Mouse (Mus musculus): ENCODE results near the gene Saal1. TPM values are rescaled to one million over a fixed set of nuclear protein-coding genes. Genes with fewer than 3 reads are reported as not detected.

Saal1 gene
- polyA plus RNA-seq, 1 experiment from 2014 or later: 24.3 TPM

DNA sequence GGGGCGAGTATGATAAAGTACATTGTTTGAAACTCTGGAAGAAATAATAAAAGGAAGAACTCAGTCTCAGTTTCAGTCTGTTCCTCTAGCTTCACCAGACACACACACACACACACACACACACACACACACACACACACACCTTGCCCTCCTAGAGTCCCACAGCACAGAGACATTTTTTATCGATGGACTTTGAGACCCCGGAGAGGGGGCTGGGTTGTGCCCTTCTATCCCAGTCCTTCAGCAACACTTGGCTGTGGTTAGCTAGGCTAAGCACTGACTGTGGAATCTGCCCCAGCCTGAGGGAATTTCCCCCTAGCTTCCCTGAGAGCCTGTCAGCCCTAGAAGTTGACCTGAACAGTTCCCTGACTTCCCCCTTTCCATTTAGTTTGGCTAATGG, 13.4 kb upstream of the Saal1 start:
- no peak for ATAC-seq (ENCODE audit: low FRiP score, low read depth)
- Histone ChIP-seq H3K4me3 (no peak overlapping the region), H3K9me3 (no peaks in the 10 kb centered on the region), H3K27ac (no peak overlapping the region), H3K27me3 (replicated peaks) (no peaks in the 10 kb centered on the region), H3K9ac (no peak overlapping the region), H3K4me2 (replicated peaks) (no peak overlapping the region), H3K36me3 (no peaks in the 10 kb centered on the region), H3K4me1 (no peaks in the 10 kb centered on the region)
- 90% methylated on average over 3 of the region's 3 CpGs for WGBS

DNA sequence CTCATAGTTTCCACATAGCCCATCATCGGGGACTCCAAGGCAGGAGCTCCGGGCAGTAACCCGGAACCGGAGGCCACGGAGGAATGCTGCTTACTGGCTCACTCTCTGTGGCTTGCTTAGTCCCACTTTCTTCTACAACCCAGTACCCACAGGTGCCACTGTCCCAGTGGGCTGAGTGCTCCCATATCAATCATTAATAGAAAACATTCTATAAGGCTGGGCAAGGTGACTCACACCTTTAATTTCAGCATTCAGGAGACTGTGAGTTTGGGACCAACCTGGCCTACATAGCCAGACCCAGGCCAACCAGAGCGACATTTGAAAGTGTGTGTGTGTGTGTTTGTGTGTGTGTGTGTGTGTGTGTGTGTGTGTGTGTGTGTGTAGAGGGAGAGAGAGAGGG, 12.9 kb upstream of the Saal1 start:
- no peaks in the 10 kb centered on the region for H3K4me1 ChIP-seq
- H3K9ac ChIP-seq: no peak overlapping the region
- ATAC-seq (ENCODE audit: low FRiP score, low read depth): no peak
- no peak overlapping the region for H3K27ac ChIP-seq
- no peaks in the 10 kb centered on the region for H3K36me3 ChIP-seq
- WGBS: 95% methylated on average over 6 of the region's 6 CpGs
- no peaks in the 10 kb centered on the region for H3K27me3 ChIP-seq (replicated peaks)
- no peak overlapping the region for H3K4me2 ChIP-seq (replicated peaks)
- no peak overlapping the region for H3K4me3 ChIP-seq
- H3K9me3 ChIP-seq: no peaks in the 10 kb centered on the region

DNA sequence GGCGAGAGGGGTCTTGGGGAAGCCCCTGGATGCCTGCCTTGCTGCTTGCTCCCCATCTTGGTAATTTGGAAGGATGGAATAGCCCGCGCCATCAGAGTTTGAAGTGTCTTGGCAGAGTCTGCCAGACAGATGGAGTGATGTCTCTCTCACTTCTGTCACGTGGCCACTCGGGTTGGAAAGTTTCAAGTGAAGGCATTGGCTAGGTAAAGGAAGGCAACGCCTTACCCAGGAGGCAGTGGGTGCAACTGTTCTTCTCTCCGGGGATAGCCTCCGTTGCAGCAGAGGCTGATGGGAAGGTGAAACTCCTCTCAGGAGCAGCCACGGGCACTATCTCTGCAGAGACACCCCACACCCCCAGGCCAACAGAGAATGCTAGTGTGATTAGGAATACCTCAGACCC, 10.0 kb upstream of the Saal1 start:
- 85% methylated on average over 9 of the region's 9 CpGs for WGBS

DNA sequence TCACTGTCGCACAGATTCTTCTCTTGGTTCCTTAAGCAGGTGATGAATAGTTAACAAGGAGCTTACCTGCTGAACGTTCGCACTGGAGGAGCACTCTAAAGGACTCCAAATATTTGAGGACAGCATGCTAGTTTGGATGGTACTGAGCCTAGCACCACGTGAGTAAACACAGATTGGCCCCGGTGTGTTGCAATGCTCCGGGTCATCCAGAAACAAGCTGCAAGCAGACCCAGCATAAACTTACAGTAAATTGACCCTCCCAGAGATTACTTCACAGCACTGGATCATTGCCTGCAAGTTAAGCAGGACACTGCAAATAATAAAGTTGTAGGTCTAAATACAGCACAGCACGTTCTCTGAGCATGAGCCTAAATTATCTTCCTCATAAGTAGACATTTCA, 9.0 kb upstream of the Saal1 start:
- no peaks in the 10 kb centered on the region for H3K36me3 ChIP-seq
- ATAC-seq (ENCODE audit: low FRiP score, low read depth): no peak
- 87% methylated on average over 7 of the region's 7 CpGs for WGBS

More for the DNA sequence above, 10.0 kb upstream of the Saal1 start:
- H3K36me3 ChIP-seq: no peaks in the 10 kb centered on the region
- H3K9me3 ChIP-seq: no peaks in the 10 kb centered on the region
- no peak overlapping the region for H3K27ac ChIP-seq
- ATAC-seq (ENCODE audit: low FRiP score, low read depth): no peak
- no peaks in the 10 kb centered on the region for H3K4me1 ChIP-seq
- no peak overlapping the region for H3K4me2 ChIP-seq (replicated peaks)
- H3K27me3 ChIP-seq (replicated peaks): no peaks in the 10 kb centered on the region
- H3K9ac ChIP-seq: no peak overlapping the region
- no peak overlapping the region for H3K4me3 ChIP-seq

DNA sequence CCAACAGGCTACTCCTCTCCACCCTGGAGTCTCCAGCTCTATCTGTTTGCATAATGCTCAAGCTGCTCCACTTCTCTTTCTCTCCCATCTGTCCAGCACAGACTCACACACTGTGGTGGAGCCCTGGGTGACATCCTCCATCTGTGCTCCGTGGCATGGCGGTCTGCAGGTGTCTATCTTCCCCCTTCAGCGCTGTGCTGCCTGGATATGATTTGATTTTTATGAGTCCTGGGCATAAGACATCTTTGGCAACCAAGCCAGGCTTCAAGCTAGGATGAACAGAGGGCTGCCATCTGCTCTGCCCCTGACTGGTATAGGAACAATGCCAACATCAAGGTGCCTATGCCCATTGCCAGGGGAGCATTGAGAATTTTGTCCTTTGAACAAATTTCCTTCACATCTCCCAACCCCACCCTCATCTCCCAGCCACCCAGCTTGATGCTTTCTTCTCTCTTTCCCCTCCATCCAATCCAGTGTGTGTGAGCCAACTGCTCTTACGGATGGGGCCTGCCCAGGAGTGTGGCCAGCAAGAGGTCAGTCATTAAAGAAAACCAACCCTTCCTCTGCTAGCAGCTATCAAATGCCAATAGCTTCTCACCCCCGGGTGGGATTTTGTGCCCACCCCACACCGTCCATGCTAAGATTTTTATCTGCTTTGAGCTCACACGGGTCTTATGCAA, 8.3 kb upstream of the Saal1 start:
- H3K4me1 ChIP-seq: no peaks in the 10 kb centered on the region; the same call in 1 of the 2 replicates
- ATAC-seq (ENCODE audit: low FRiP score, low read depth): no peak
- H3K9ac ChIP-seq: no peak overlapping the region
- no peak overlapping the region for H3K4me2 ChIP-seq (replicated peaks)
- 88% methylated on average over 7 of the region's 7 CpGs for WGBS
- H3K4me3 ChIP-seq: no peak overlapping the region
- H3K36me3 ChIP-seq: no peaks in the 10 kb centered on the region
- no peaks in the 10 kb centered on the region for H3K9me3 ChIP-seq
- H3K27me3 ChIP-seq (replicated peaks): no peaks in the 10 kb centered on the region
- no peak overlapping the region for H3K27ac ChIP-seq

More for the DNA sequence above, 9.0 kb upstream of the Saal1 start:
- Histone ChIP-seq H3K9me3 (no peaks in the 10 kb centered on the region), H3K4me1 (no peaks in the 10 kb centered on the region), H3K27me3 (replicated peaks) (no peaks in the 10 kb centered on the region), H3K4me2 (replicated peaks) (no peak overlapping the region), H3K27ac (no peak overlapping the region), H3K4me3 (no peak overlapping the region), H3K9ac (no peak overlapping the region)

DNA sequence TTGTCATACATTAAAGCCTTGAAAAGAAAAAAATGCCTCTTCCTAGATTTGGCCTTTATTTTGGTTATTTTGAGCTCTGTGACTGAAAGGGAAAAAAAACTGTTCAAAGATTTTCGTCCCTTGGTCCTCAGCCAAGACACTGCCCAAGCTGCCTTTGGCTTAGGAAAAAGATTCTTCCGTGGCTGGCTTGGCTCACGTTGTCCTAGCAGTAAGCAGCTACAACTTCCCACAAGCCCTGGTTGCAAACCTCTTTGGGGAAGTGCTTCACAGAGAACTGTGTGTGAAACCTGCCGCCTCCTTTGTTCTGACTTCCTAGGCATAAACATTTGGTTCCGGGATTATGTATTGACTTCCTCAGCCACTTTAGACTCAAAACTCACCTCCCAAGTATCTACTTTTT, 6.4 kb upstream of the Saal1 start:
- H3K4me2 ChIP-seq (replicated peaks): no peak overlapping the region
- H3K9ac ChIP-seq: no peak overlapping the region
- no peaks in the 10 kb centered on the region for H3K27me3 ChIP-seq (replicated peaks)
- 63% methylated on average over 5 of the region's 5 CpGs for WGBS
- H3K27ac ChIP-seq: no peak overlapping the region
- no peak for ATAC-seq (ENCODE audit: low FRiP score, low read depth)
- H3K4me3 ChIP-seq: no peak overlapping the region
- H3K36me3 ChIP-seq: no peaks in the 10 kb centered on the region
- H3K4me1 ChIP-seq: no peaks in the 10 kb centered on the region; the same call in 1 of the 2 replicates
- no peaks in the 10 kb centered on the region for H3K9me3 ChIP-seq

DNA sequence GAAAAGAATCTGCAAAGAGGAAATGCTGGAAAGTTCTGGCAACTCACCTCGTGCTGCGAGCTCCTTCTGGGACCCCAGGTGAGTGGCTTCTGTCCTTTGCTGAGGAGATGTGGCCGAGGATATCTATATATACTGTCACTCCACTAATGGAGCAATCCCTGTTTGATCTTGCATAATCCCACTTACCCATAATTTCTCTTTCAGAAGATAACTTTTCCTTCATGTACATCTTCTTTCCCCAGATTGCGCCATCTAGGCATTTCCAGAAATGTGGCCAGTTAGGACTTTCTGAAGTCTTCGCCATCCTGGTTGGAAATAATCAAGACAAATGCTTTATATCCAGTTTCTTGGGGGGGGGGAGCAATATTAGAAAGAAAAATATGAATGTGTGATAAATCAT, 5.1 kb upstream of the Saal1 start, which contains the start of gene Saa3:
Saa3 (minus strand) TSS at position 101 of the 400 bp plus-strand sequence.
- Histone ChIP-seq H3K9me3 (no peaks in the 10 kb centered on the region), H3K4me2 (replicated peaks) (no peak within 1 kb of the TSS), H3K27ac (no peak within 1 kb of the TSS), H3K4me1 (no peaks in the 10 kb centered on the region; the same call in 1 of the 2 replicates), H3K4me3 (no peak within 1 kb of the TSS), H3K27me3 (replicated peaks) (no peaks in the 10 kb centered on the region), H3K9ac (no peak within 1 kb of the TSS), H3K36me3 (no peaks in the 10 kb centered on the region)
- no peak for ATAC-seq (ENCODE audit: low FRiP score, low read depth)
- WGBS: 92% methylated on average over 5 of the region's 5 CpGs

DNA sequence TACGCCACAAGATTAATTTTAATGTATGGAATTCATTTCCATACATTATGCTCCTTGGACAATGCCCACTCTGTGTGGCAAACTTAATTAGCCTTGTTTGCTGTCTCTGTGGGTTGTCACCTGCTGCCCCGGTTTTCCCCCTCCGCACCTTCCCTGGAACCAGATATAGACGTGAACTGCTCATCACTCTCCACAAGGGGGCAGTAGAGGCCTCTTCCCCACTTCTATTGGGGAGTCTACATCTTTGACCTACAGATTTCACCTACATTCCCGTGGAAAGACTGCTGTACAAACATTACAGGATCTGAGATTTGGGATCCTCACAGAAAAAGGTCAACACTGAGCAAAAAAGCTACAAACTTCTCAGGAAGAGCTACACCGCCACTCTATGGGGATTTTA, 4.0 kb upstream of the Saal1 start:
- 32% methylated on average over 6 of the region's 6 CpGs for WGBS
- H3K4me1 ChIP-seq: peaks cover 2% of the 10 kb centered on the region; the same call in 1 of the 2 replicates
- no peak overlapping the region for H3K9ac ChIP-seq
- no peaks in the 10 kb centered on the region for H3K9me3 ChIP-seq
- H3K27ac ChIP-seq: no peak overlapping the region
- H3K36me3 ChIP-seq: no peaks in the 10 kb centered on the region
- H3K4me2 ChIP-seq (replicated peaks): no peak overlapping the region
- no peaks in the 10 kb centered on the region for H3K27me3 ChIP-seq (replicated peaks)
- ATAC-seq (ENCODE audit: low FRiP score, low read depth): no peak
- no peak overlapping the region for H3K4me3 ChIP-seq

DNA sequence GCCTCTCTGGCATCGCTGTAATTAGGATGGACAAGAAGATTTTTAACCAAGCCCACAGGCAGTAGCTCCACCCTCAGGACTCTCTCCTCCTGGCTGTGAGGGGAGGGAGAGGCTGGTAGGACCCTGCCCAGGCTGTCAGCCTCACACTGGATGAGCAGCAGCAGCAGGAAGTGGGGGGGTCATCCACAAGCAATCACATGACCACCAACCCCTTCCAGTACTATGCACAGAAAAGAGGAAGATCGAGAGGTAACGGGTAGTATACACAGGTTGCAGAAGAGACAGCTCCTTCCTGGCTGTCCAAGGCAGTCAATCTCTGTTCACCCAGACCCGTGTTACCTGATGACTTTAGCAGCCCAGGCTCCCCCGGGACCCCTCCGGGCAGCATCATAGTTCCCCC, 1.8 kb upstream of the Saal1 start:
- 75% methylated on average over 6 of the region's 6 CpGs for WGBS
- no peak overlapping the region for H3K4me3 ChIP-seq
- H3K36me3 ChIP-seq: peaks cover 9% of the 10 kb centered on the region
- no peaks in the 10 kb centered on the region for H3K9me3 ChIP-seq
- ATAC-seq (ENCODE audit: low FRiP score, low read depth): no peak
- H3K27ac ChIP-seq: no peak overlapping the region
- no peak overlapping the region for H3K9ac ChIP-seq
- H3K4me2 ChIP-seq (replicated peaks): no peak overlapping the region
- no peaks in the 10 kb centered on the region for H3K27me3 ChIP-seq (replicated peaks)
- H3K4me1 ChIP-seq: peaks cover 6% of the 10 kb centered on the region; the same call in 1 of the 2 replicates

DNA sequence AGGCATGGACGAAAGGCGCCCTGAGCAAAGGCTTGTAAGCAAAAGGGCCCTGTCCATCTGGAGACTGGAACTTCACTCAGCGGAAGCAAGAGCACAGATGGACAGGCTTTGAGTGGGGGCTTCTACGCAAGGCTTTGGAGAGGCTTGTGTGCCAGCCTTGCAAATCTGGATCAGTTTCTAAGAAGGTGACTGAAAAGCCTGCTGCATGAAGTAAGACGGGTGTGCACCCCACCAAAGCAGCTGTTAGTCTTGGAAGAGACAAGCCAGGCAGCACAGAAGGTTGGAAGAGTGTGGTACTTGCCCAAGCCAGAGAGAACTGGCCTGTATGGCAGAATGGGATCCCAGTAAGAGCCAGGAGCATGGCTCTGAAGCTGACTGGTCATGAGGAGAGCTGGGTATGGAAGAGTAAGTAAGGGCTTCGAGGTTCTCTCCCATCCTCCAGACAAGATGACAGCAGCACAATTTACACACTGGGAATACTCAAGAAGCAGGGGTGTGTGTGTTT, 9.9 kb downstream of the Saal1 start:
- H3K4me1 ChIP-seq: no peaks in the 10 kb centered on the region
- no peak overlapping the region for H3K27ac ChIP-seq
- no peaks in the 10 kb centered on the region for H3K9me3 ChIP-seq
- no peak overlapping the region for H3K4me2 ChIP-seq (replicated peaks)
- no peaks in the 10 kb centered on the region for H3K27me3 ChIP-seq (replicated peaks)
- WGBS: 92% methylated on average over 6 of the region's 6 CpGs
- H3K9ac ChIP-seq: no peak overlapping the region
- no peak overlapping the region for H3K4me3 ChIP-seq
- no peak for ATAC-seq (ENCODE audit: low FRiP score, low read depth)
- peaks cover 92% of the 10 kb centered on the region for H3K36me3 ChIP-seq

DNA sequence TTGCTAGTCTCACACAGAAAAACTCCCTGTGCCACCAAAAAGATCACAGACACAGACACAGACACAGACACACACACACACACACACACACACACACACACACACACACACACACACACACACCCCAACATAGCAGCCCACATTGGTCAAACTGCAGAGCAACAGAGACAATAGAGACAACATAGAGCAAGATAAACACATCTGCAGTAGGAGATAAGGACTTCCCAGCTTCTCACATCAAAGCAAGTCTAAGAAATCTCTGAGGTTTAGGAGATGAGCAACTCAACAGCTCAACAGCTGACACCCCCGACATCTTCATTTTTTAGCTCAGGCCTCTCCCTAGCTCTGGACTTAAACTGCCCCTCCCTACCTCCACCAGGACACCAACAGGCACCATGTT, 13.7 kb downstream of the Saal1 start:
- H3K36me3 ChIP-seq: peaks cover 70% of the 10 kb centered on the region
- no peak overlapping the region for H3K4me3 ChIP-seq
- 76% methylated on average over 1 of the region's 1 CpGs for WGBS
- H3K4me1 ChIP-seq: no peaks in the 10 kb centered on the region
- no peak overlapping the region for H3K4me2 ChIP-seq (replicated peaks)
- H3K9ac ChIP-seq: no peak overlapping the region
- H3K27ac ChIP-seq: no peak overlapping the region
- no peaks in the 10 kb centered on the region for H3K9me3 ChIP-seq
- ATAC-seq (ENCODE audit: low FRiP score, low read depth): no peak
- H3K27me3 ChIP-seq (replicated peaks): no peaks in the 10 kb centered on the region

DNA sequence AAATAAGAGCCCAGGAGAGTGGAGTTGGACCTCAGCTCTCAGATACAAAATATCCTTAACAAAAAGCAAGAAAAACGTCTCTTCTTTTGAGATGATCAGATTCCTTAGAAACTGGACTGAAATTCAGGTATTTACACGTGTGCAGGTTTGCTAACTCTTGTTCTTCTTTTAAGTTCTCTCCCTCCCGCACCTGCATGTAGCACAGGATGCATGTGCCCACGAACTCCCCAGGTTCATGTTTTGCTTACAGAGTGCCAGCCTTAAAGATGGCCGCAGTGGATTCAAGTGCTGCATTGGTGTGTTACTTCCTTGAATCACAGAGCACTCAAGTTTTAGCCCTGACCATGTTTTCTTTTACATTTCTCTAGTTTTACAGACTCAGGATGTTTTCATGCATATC, 23.7 kb downstream of the Saal1 start:
- no peaks in the 10 kb centered on the region for H3K4me1 ChIP-seq
- H3K4me3 ChIP-seq: no peak overlapping the region
- no peaks in the 10 kb centered on the region for H3K9me3 ChIP-seq
- H3K27me3 ChIP-seq (replicated peaks): no peaks in the 10 kb centered on the region
- ATAC-seq (ENCODE audit: low FRiP score, low read depth): no peak
- peaks cover 36% of the 10 kb centered on the region for H3K36me3 ChIP-seq
- H3K9ac ChIP-seq: no peak overlapping the region
- 87% methylated on average over 5 of the region's 5 CpGs for WGBS
- no peak overlapping the region for H3K27ac ChIP-seq
- H3K4me2 ChIP-seq (replicated peaks): no peak overlapping the region

DNA sequence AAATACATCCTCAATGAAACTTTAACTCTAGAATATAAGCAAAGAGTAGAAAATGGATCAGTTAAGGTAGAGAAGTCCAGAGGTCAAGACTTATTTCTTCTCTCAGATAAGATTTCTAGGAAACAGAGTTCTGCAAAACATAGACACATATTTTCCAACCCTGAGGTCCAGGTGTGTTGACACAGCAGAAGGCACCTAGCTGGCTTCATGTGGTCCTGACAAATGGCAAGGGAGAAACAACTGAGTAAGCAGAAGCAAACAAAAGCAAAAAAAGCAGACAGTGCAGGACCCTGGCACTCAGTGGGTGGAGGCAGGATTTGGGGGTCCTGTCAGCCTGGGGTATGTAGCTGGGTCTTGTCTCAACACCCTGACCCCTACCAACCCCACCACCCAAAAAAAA, 29.7 kb downstream of the Saal1 start:
- ATAC-seq (ENCODE audit: low FRiP score, low read depth): no peak
- H3K27ac ChIP-seq: no peak overlapping the region
- H3K4me3 ChIP-seq: no peak overlapping the region
- no peaks in the 10 kb centered on the region for H3K4me1 ChIP-seq
- H3K9me3 ChIP-seq: no peaks in the 10 kb centered on the region
- no peak overlapping the region for H3K4me2 ChIP-seq (replicated peaks)
- no peaks in the 10 kb centered on the region for H3K27me3 ChIP-seq (replicated peaks)
- no peak overlapping the region for H3K9ac ChIP-seq
- no peaks in the 10 kb centered on the region for H3K36me3 ChIP-seq

Measured in neural tube, embryonic 12.5 days (tissue).